Mouse (Mus musculus) ES-E14 (cell line): ENCODE results near the gene Tbc1d19.

Experiments
- CHD2 ChIP-seq: IDR thresholded peaks from 2 replicates; pipeline ENCODE4 v1.6.1; 2014; ENCODE audit warnings: mild to moderate bottlenecking, low read depth, low read length, inconsistent platforms
- ZC3H11A ChIP-seq: IDR thresholded peaks from 2 replicates; pipeline ENCODE4 v1.6.1; 2012; ENCODE audit warnings: low read depth, mild to moderate bottlenecking, inconsistent platforms, low read length, borderline replicate concordance
- ZNF384 ChIP-seq: IDR thresholded peaks from 2 replicates; pipeline ENCODE4 v1.6.1; 2012; ENCODE audit warnings: low read depth, low read length, inconsistent platforms

DNA sequence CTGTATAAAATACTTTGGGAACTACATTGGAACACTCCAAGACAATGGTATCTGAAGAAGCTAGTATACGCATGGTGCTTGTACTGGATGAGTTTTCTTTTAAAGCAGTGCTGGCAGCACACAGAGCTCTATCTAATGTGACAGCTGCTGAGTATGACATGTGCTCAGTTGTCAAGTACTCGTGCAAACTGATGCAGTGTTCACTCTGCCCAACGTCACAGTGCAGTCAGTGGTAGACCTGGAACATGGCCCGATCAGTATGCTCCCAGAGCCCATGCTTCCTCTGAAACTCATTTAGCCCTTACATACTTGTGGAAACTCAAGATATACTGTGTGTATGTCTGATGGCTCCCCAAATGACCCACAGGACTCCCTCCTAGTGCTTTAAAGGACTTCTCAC lies 25.1 kb downstream of the Tbc1d19 start:
- TF ChIP-seq ZC3H11A: no peak
- no peak for TF ChIP-seq CHD2
- no peak for TF ChIP-seq ZNF384
